Mouse (Mus musculus) lung, adult 2 months (tissue): ENCODE data around the gene Thoc5. TPM values are rescaled to one million over a fixed set of nuclear protein-coding genes. Genes with fewer than 3 reads are reported as not detected.
A peak's percentile ranks its signal among the peaks of the same experiment; 100 is the strongest.

Experiments
- DNase-seq: peaks from one replicate; pipeline ENCODE4 v3.0.0; 2022
- H3K4me1 ChIP-seq: fragments of 200-500 bp; 2 replicates; pipeline ENCODE4 v1.6.1; 2011; ENCODE audit warnings: low read length; ENCODE audit not compliant: control insufficient read depth, insufficient read depth
- H3K4me3 ChIP-seq: fragments of 200-500 bp; replicated peaks from 2 replicates; pipeline ENCODE3; 2011; ENCODE audit warnings: low read depth, mild to moderate bottlenecking, control low read depth, low read length; ENCODE audit errors: extremely low read depth
- CTCF ChIP-seq: fragments of 200-500 bp; IDR thresholded peaks from 2 replicates; pipeline ENCODE4 v1.5.1; 2011; ENCODE audit warnings: mild to moderate bottlenecking, low read length, control low read depth; ENCODE audit not compliant: insufficient read depth
- POLR2A ChIP-seq: fragments of 200-500 bp; IDR thresholded peaks from 2 replicates; pipeline ENCODE4 v1.6.1; 2011; ENCODE audit warnings: low read depth, mild to moderate bottlenecking, control low read depth, low read length, borderline replicate concordance; ENCODE audit errors: extremely low read depth
- WGBS: fragments of 180-500 bp; shearing (Covaris S2); methylation state at CpG from one replicate; pipeline ENCODE4 v1.1.7; 2018; 5-methylcytosine and 5-hydroxymethylcytosine counted together
- polyA plus RNA-seq: library from polyadenylated mRNA; depleted of rRNA; stranded (reverse); fragments of >200 nt; gene quantifications from 2 replicates; pipeline ENCODE4 v1.2.3, GENCODE M21; 2012; rRNA removed

Thoc5 gene
- polyA plus RNA-seq, 1 experiment, result 16.4 TPM

- DNase-seq, result no peak
- Histone ChIP-seq H3K4me1 (0 out of 2 replicates have a peak, but pooled peaks cover under 1% of the 10 kb centered on the region), H3K4me3 (no peak overlapping the region)
- TF ChIP-seq CTCF (no peak), POLR2A (no peak)
- WGBS, result 44% methylated on average over 10 of the region's 10 CpGs
Observed at GRCm38 (mm10) chr11:4968376-4968775, 73.3 kb downstream of the Thoc5 start.

DNA sequence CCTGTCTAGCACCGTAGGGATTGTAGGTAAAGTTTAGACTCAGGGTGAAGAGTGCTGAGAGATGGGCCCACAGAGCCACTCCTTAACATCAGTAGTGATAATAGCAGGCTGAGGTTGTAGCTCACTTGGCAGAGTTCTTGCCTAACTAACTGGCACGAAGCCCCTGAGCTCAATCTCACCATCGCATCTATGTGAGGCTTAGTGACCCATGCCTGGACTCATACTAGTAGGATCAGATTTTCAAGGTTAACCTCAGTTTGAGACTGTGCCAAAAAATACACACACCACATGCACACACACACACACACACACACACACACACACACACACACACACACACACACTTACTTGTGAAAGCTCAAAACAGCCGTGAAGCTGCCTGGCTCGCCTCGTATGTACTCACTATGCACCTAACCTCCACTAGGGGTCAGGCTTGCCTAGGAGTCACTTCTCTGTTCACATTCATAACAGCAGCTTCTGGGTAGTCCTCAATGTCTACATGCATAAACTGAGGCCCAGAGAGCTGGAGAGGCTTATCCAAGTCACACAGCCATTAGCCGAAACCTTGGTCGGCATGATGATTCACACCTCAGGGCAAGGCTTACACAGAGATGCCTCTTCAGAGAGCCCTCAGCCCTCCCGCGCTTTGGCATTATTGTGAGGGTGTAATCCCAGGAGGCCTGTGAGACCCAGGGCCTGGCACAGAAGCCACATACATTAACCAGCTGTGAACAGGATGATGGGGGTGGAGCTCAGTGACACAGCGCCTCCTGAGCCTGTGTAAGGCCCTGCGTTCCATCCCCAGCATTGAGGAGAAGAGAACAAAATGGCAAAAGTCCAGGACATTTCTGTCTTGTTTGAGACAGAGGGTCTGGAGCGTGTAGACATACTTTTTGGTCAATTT, 78.1 kb downstream of the Thoc5 start:
- DNase-seq, result peak; percentile 39
- WGBS, result 45% methylated on average over 13 of the region's 13 CpGs
- peaks cover 14% of the 10 kb centered on the region for H3K4me1 ChIP-seq
- TF ChIP-seq CTCF (peak; percentile 85), POLR2A (no peak)
- no peak overlapping the region for H3K4me3 ChIP-seq

GRCm38 (mm10) chr11:4973871-4974256, 78.7 kb downstream of the Thoc5 start:
- TF ChIP-seq CTCF (no peak), POLR2A (no peak)
- WGBS, result 60% methylated on average over 2 of the region's 2 CpGs
- Histone ChIP-seq H3K4me1 (peaks cover 14% of the 10 kb centered on the region), H3K4me3 (no peak overlapping the region)
- no peak for DNase-seq

GRCm38 (mm10) chr11:4974376-4975122, 79.4 kb downstream of the Thoc5 start:
- WGBS, result 32% methylated on average over 11 of the region's 11 CpGs
- TF ChIP-seq CTCF (no peak), POLR2A (no peak)
- no peak overlapping the region for H3K4me3 ChIP-seq
- H3K4me1 ChIP-seq, result peaks cover 14% of the 10 kb centered on the region
- DNase-seq, result peak; percentile 20

GRCm38 (mm10) chr11:4975623-4976022, 80.5 kb downstream of the Thoc5 start:
- peaks cover 14% of the 10 kb centered on the region for H3K4me1 ChIP-seq
- TF ChIP-seq POLR2A (no peak), CTCF (peak; percentile 90)
- no peak overlapping the region for H3K4me3 ChIP-seq
- 9% methylated on average over 14 of the region's 14 CpGs for WGBS
- DNase-seq, result peak; percentile 68

Other genes with a start within 250 kb of the Thoc5 start
- 460 and 481 TPM in 2 replicates for gene Uqcr10, start 191.0 kb upstream of the Thoc5 start, polyA plus RNA-seq
- 51.4 and 55.1 TPM in 2 replicates for gene Zmat5, start 190.6 kb upstream of the Thoc5 start, polyA plus RNA-seq
- gene Cabp7, start 148.5 kb upstream of the Thoc5 start, polyA plus RNA-seq, result 0.25 TPM in 1 of 2 replicates, not detected in the other
- gene Nf2, start 45.8 kb upstream of the Thoc5 start, polyA plus RNA-seq, result 42.5 and 50.9 TPM in 2 replicates
- 7.1 and 16.2 TPM in 2 replicates for gene Nipsnap1, start 21.4 kb upstream of the Thoc5 start, polyA plus RNA-seq
- gene Nefh, start 52.7 kb downstream of the Thoc5 start, polyA plus RNA-seq, result 0.07 and 0.12 TPM in 2 replicates
- 53.9 and 76.0 TPM in 2 replicates for gene Ap1b1, start 91.5 kb downstream of the Thoc5 start, polyA plus RNA-seq
- gene Rasl10a, start 162.8 kb downstream of the Thoc5 start, polyA plus RNA-seq, result 6.2 and 6.9 TPM in 2 replicates
- gene Gas2l1, start 170.0 kb downstream of the Thoc5 start, polyA plus RNA-seq, result 99.7 and 124 TPM in 2 replicates
- 16.3 and 18.8 TPM in 2 replicates for gene Rhbdd3, start 203.6 kb downstream of the Thoc5 start, polyA plus RNA-seq
- gene Ewsr1, start 203.9 kb downstream of the Thoc5 start, polyA plus RNA-seq, result 255 and 420 TPM in 2 replicates